Mouse (Mus musculus): ENCODE data around the gene Olfr68.
"Not testable (repeated sequence)": the region's sequence is repeated elsewhere in the genome, so short reads cannot be mapped to it uniquely, and the experiment has no call there.

The Olfr68 gene

DNA sequence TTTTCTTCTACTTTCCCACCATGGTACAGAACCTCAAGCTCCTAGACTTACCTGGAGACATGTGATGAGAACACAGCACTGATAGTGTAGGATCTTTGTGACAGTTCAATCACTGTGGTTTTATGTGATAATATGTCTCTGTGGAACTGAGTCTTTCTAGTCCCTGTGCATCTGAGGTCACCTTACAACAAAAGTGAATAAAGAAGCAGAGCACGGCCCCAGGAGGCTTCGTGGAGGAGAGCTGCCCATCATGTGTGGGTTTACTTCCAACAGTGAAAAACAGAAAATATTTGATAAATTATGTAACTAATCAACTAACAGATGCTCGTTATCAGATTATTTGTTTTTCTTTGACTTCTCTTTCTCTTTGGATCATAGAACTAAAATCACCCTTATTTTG is at the start of gene Olfr68:
Olfr68 (minus strand) TSS at position 101 of the 400 bp plus-strand sequence.
- no peak for DNase-seq (ENCODE audit: low spot score)

DNA sequence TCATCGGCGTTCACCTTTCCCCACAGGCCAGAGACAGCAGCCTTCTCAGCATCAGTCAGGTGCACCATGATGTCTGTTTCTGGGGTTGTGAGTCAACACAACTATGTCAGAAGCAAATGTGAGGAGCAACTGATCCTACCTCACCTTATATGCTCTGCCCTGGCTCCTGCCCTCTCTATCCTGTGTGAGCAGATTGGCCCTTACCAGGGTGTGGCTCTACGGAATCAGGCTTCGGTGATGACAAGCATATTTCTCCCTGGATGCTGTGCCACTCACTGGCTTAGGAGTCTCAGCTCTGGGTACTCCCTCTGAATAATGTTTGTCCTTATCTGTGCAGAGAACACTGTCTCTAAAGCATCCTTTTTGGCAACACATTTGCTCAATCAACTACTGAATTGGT is 48.3 kb upstream of the Olfr68 start, which contains the start of gene Hbb-bs:
Hbb-bs (minus strand) TSS at position 289 of the 400 bp plus-strand sequence.
- no peak for DNase-seq (ENCODE audit: low spot score)

DNA sequence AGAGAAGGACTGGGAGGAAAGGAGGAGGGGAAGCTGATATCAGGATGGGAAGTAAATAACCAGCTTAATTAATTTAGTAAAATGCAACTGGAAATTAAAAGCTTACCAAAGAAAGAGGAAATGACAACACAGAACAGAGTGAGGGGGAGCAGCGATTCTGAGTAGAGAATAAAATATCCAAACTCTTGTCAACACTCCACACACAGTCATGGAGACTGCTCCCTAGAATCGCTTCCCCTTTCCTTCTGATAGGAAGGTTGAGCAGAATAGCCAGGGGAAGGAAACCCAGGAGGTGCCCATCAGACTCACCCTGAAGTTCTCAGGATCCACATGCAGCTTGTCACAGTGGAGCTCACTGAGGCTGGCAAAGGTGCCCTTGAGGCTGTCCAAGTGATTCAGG is 47.6 kb upstream of the Olfr68 start:
- not testable (repeated sequence) for DNase-seq (ENCODE audit: low spot score)

DNA sequence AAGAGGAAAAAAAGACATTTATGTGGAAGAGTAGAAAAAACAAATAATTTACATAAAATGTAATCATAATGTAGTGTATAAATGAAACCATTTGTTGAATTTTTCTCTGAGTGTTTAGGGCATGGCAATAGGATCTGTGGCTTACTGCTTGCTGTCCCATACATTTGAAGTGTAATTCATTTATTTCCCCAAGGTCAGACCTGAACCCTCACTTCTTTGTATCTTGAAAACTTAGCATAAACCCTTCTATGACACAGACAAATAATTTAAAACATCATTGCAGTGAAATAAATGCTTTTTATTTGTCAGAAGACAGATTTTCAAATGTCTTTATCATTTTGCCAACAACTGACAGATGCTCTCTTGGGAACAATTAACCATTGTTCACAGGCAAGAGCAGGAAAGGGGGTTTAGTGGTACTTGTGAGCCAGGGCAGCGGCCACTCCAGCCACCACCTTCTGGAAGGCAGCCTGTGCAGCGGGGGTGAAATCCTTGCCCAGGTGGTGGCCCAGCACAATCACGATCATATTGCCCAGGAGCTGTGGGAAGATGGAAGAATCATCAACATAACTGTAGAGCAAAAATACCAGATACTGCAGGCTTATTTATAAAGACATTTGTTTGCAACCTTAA is 46.9 kb upstream of the Olfr68 start:
- DNase-seq (ENCODE audit: low spot score): no peak

DNA sequence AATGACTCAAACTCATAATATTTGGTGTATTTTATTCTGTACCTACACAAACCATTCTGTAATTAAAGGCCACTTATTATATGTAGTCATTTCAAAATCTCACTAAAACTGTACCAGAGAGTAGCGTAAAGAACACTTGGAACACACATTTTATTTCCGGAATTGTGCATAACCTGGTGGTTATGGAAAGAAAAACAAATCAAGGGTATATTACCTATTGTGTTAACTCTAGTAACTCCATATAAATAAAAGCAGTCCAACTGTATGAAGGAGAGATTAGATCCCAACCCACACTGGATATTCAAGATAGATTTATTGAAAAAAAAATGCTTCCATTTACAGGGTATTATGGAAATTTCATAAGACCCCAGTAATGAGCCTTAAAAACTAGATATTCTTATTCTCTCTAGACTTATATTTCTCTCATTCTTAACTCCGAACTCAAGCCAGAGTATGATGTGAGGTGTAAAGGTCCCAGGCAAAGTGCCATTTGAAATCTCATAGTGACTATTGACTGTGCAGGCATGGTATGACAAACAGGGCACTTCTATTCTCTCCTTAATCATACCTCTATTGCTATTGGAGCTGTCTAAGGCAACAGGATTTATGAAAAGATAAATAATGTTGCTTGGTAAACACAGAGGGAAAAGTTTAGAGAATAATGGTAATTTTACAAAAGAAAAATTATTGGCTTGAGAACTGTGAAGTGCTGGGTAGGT is 46.2 kb upstream of the Olfr68 start:
- no peak for DNase-seq (ENCODE audit: low spot score)

DNA sequence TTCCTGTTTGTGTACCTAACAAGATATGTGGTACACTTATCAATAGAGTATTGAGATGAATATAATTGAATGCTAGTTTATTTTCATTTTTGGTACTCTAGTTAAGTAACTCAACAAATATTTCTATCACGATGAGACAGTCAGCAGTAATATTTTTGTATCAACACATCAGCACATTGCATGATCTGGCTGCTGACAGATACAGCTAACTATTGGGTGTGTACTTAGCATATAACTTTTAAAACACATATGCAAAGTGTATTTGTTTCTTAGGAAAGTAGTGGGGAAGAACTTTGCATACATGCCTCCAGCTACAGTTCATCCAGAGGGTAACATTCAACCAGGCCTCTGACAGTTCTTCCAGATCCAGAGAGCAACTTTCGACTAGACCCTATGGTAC is 45.1 kb upstream of the Olfr68 start:
- DNase-seq (ENCODE audit: low spot score): no peak

DNA sequence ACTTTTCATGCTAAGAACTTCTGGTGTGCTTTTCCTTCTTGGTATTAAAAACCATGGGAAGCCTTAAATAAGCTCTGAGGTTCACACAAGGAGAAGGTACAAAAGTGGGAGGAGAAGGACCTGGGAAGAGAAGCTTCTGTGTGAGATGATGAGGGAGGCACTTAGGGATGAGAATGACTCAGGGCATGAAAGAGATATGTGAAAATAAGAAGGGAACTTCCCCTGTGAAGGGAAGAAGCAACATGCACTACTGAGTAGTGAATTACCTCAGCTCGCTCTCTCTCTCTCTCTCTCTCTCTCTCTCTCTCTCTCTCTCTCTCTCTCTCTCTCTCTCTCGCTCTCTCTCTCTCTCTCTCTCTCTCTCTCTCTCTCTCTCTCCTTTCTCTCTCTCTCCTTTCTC is 35.6 kb upstream of the Olfr68 start:
- not testable (repeated sequence) for DNase-seq (ENCODE audit: low spot score)

DNA sequence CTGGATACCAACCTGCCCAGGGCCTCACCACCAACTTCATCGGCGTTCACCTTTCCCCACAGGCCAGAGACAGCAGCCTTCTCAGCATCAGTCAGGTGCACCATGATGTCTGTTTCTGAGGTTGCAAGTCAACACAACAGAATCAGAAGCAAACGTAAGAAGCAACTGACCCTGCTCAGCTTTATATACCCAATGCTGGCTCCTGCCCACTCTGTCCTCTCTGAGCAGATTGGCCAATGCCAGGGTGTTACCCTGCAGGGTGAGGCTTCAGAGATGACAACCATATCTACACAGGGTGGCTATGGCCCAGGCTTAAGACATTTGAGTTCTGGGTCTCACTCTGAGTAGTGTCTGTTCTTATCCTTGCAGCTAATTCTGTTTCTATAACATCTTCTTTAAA is 34.3 kb upstream of the Olfr68 start, which contains the start of gene Hbb-bt:
Hbb-bt (minus strand) TSS at position 231 of the 400 bp plus-strand sequence.
- no peak for DNase-seq (ENCODE audit: low spot score)

DNA sequence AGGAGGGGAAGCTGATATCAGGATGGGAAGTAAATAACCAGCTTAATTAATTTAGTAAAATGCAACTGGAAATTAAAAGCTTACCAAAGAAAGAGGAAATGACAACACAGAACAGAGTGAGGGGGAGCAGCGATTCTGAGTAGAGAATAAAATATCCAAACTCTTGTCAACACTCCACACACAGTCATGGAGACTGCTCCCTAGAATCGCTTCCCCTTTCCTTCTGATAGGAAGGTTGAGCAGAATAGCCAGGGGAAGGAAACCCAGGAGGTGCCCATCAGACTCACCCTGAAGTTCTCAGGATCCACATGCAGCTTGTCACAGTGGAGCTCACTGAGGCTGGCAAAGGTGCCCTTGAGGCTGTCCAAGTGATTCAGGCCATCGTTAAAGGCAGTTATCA is 33.7 kb upstream of the Olfr68 start:
- DNase-seq (ENCODE audit: low spot score): not testable (repeated sequence)

DNA sequence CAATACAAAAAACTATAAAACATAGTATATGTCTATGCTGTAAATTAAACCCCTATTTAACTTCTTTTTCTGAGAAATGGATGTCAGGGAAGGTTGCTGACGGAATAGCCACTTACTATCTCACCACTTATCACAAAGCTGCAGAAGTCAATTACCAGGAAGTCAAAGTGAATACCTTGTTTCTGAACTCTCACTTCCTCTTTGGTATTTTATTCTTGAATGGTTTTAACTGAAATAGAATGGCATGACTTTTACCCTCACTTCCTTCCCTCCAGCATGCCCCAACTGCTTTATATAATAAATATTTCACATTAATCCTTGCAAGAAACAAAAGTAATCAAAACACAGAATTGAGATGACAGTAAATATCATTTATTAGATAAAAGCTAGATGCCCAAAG is 32.7 kb upstream of the Olfr68 start:
- DNase-seq (ENCODE audit: low spot score): no peak

DNA sequence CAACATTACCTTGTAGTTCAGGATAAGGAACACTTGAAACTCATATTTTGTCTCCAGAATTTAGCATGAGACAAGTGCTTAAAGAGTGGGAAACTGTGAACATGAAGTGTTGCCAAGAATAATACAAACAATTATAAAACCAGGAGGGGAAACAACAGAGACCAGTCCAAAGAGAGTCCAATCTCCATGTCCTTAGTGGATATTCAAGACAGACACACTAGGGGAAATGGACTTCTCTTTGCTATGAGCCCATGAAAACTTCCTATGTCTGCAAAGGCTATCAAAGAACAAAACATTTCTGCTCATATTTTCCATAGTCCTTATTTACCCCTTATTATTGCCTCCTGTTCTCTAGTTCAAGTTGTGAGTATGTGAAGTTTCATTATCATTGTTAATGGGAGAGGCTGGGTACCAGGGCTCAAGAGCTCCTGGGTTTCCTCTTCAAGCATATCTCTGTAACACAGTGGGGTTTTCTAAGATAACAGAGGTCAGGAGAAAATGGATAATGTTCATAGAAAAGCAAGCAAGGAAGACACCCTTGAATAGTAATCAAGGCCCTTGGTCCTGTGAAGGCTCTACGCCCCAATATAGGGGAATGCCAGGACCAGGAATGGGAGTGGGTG is 31.8 kb upstream of the Olfr68 start:
- DNase-seq (ENCODE audit: low spot score): no peak

DNA sequence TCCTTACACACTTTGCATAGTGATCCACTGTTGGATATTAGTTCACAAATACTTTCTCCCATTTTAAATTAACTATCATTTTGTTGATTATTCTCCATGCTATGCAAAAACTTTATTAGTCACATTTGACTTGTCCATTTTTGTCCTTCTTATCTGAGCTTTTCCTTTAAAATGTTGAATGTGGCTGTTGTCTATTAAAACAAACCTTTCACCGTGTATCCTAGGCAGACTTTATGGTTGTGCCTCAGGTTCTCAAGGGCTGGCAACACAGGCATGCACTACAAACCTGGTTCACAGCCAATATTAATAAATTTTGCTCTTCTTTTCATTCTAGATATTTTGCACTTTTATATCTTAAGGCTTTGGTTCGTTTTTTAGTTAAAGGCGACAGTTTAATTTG is 31.2 kb upstream of the Olfr68 start:
- DNase-seq (ENCODE audit: low spot score): no peak

DNA sequence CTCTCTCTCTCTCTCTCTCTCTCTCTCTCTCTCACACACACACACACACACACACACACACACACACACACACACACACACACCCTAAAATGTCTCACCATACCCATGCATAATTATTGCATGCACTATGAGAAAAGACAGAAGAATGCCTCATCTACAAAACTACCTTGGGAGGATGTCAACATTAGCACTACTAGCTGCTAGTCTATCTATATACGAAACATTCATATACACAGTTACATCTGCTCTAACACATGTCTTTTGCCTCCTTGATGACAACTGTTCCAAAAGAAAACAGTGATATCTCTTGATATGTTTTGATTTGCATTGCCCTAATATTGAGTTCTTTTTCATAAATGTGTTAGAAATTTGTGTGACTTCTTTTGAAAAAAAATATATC is 30.8 kb upstream of the Olfr68 start:
- no peak for DNase-seq (ENCODE audit: low spot score)

DNA sequence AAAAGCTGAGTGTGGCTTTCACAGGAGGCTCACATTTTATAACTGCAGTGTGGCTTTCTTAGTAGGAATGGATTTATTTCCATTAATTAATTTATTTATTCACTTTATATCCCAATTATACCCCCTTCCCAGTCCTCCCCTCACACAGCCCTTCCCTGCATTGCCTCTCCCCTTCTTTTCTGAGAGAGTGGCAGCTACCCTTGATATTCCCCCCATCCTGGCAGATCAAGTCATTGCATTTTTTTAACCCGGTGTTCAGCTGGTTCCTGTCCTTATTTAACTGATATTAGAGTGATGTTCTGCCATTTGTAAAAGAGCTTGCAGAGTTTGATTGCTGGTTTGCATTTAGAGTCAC is 30.3 kb upstream of the Olfr68 start:
- DNase-seq (ENCODE audit: low spot score): no peak

DNA sequence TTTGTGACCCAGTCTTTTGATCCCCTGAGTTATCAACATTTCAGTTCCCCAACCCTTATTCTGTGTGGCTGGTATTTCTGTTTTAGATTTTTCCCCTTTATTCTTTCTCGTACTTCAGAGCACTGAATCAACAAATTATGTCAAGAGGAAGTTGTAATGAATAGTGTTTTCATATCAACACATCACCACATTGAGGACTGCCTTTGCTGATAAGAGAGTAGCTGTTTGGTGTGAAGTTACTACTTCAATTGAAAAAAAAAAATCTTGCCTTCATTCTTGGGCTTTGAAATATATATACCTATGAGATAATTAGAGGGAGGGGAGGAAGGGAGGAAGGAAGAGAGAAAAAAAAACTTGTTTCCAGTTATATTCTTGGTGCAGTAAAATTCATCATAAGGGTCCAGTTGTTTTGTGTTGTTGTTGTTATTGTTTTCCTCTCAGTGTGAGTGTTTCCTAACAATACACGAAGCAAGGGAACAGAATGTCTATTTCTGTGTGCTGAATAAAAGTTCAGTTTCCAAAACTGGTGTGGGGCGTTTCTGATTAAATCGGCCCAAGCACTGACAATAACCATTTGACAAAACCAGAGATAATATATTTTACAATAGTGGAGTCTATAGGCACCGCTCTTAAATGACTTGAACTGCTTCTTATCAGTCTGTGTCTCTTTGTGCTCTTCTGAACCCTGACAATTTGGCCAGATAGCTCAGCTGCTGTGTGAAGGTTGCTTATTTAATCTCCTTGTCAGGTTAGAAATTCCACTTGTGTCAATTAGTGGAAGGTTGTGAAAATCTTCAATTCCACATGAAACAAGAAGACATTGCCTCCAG is 29.7 kb upstream of the Olfr68 start:
- DNase-seq (ENCODE audit: low spot score): no peak

DNA sequence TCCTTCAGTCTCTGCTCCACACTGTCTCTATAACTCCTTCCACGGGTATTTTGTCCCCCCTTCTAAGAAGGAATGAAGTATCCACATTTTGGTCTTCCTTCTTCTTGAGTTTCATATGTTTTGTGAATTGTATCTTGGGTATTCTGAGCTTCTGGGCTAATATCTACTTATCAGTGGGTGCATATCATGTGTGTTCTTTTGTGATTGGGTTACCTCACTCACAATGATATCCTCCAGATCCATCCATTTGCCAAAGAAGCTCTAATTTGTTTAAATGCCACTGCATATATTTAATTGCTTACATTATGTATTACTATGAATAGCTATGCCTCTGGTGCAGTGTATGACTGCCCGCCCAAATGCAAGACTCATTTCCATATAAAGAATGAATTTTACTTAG is 28.6 kb upstream of the Olfr68 start:
- not testable (repeated sequence) for DNase-seq (ENCODE audit: low spot score)

DNA sequence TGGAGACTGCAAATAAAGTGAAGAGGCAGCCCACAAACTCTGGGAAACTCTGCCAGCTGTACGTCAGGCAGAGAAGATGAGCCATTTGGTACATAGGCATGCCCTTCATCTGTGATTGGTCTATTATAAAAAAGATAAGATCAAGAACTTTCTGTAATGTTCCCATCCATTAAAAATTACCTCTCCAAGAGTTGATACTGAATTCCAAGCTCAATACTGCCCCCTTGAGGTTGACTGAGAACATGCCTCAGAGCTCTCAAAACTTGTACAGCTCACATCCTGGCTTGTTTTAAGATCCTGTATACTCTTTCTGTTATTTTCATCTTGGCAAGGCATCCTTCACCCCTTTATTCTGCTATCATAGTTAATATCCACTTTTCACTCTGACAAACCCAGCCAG is 27.4 kb upstream of the Olfr68 start:
- peak; percentile 10 for DNase-seq (ENCODE audit: low spot score)

DNA sequence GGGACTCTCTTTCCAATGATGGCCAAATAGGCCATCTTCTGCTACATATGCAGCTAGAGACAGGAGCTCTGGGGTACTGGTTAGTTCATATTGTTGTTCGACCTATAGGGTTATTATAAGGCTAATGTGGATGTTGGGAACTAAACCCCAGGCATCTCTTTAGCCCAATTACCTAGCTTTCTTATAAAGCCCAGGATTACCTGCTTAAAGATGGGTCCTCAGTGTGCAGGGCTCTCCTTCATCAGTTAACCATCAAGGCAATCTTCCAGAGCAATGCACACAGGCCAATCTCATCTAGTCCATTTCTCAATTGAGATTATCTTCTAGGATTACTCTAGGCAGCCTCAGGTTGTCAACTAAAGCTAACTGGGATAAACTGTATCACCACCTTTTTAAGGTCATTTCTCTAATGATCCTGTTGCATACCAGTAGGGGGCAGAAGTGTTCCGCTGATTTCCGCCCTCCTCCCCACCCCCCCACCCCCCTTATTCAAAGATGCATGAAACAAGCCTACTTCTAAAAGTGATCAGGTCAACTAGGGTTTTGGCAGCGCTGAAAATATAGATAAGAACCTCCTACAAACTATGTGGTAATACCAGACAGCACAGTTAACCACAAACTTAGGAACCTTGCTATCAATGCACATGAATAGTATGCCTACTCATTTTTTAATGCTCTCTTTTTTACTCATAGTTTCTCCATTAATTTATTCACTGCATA is 13.3 kb upstream of the Olfr68 start:
- DNase-seq (ENCODE audit: low spot score): no peak

DNA sequence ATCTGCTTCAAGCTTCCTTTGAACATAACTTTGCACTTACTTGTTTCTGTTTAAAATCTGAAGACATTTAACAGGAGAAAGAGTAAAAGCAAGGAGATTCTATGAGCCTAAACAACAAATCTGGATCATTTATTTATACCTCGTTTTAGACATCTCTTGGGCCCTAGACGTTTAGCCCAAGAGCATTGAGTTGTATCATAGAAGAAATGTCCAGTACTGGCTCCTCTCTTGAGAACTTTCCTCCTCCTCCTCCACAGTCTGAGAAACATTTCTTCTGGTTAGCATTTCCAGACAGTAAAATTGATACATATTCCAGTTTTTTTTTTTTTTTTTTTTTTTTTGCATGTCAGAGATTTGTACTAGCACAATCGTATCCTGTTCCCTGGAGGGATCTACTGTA is 12.2 kb upstream of the Olfr68 start, which contains the start of gene Olfr67:
Olfr67 (minus strand) TSS at position 101 of the 400 bp plus-strand sequence.
- no peak for DNase-seq (ENCODE audit: low spot score)

DNA sequence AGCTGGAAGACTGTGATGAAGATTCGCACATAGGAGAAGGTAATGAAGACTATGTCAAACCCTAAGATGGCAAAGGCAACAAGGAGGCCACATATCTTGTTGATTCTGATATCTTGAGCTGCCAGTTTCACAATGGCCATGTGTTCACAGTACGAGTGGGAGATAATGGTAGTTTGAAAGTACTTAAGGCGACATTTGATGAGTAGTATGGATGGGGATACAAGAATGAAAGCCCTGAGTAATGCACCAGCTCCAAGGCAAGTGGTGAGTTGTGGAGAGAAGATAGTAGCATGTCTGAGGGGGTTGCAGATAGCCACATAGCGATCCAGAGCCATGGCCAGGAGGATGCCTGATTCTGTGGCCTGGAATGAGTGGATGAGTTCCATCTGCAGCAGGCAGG is 1.8 kb downstream of the Olfr68 start:
- DNase-seq (ENCODE audit: low spot score): not testable (repeated sequence)

DNA sequence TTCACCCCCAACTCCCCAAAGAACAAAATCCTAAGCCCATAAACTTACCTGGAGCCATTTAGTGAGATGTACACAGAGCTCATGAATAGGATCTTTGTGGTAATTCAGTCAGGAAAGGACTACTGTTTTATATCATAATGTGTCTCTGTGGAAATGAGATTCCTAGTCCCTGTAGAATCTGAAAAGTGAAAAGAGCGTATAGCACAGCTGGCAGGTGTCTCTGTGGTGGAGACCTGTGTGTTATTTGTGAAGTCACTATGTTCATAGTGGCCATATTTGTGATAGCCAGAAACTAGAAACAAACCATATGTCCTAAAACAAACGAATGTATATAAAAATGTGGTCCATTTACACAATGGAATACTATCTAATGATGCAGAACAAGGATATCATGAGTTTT is 8.0 kb downstream of the Olfr68 start, which contains the start of gene Olfr69:
Olfr69 (minus strand) TSS at position 101 of the 400 bp plus-strand sequence.
- no peak for DNase-seq (ENCODE audit: low spot score)

DNA sequence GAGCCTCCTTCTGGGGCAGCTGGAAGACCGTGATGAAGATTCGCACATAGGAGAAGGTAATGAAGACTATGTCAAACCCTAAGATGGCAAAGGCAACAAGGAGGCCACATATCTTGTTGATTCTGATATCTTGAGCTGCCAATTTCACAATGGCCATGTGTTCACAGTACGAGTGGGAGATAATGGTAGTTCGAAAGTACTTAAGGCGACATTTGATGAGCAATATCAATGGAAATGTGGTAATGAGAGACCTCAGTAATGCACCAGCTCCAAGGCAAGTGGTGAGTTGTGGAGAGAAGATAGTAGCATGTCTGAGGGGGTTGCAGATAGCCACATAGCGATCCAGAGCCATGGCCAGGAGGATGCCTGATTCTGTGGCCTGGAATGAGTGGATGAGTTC is 11.8 kb downstream of the Olfr68 start:
- DNase-seq (ENCODE audit: low spot score): not testable (repeated sequence)

Data from layer of hippocampus, adult 11-12 months (tissue).